Mouse (Mus musculus): ENCODE measurements around the gene Abhd13. TPM values are rescaled to one million over a fixed set of nuclear protein-coding genes. Genes with fewer than 3 reads are reported as not detected.

The Abhd13 gene
- 10 to 100 TPM; 17.7 to 20.2 TPM for total RNA-seq (2023)

DNA sequence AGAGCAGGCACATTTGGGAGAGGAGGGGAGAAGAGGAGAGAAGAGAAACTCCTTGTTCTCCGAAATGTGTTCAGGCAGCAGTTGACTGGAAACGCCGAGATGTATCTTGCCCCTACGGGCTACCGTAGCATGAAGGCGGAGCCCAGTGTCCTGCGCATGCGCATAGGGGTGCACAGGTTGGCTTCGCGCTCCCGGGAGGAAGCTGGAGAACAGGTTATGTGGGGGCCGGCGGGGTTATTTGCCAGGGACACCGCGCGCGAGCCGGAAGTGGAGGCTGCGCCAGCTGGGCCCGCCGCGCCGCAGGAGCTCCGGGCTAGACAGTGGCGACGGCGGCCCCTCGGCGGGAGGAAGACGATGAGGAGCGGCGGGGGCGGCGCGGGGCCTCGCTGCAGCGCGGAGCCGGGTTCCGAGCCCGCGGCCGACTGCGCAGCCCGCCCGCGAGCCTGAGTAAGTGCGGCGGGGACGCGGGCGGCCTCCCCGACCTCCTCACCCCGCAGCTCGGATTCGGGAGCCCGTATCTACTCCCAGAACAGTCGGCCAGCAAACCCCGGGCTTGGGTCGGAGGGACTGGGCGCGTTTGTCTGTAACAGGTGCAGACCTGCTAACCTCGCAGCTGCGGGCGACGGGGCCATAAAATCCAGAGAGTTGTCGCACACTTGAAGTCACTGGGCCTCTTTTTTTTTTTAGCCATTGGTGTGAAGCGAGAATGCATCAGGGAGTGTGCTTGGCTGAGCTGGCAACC lies at the start of gene Abhd13, which contains the start of gene Lig4:
Abhd13 (plus strand) TSS at position 135 of the 742 bp plus-strand sequence.
Lig4 (minus strand) TSS at position 114 of the 742 bp plus-strand sequence.

DNA sequence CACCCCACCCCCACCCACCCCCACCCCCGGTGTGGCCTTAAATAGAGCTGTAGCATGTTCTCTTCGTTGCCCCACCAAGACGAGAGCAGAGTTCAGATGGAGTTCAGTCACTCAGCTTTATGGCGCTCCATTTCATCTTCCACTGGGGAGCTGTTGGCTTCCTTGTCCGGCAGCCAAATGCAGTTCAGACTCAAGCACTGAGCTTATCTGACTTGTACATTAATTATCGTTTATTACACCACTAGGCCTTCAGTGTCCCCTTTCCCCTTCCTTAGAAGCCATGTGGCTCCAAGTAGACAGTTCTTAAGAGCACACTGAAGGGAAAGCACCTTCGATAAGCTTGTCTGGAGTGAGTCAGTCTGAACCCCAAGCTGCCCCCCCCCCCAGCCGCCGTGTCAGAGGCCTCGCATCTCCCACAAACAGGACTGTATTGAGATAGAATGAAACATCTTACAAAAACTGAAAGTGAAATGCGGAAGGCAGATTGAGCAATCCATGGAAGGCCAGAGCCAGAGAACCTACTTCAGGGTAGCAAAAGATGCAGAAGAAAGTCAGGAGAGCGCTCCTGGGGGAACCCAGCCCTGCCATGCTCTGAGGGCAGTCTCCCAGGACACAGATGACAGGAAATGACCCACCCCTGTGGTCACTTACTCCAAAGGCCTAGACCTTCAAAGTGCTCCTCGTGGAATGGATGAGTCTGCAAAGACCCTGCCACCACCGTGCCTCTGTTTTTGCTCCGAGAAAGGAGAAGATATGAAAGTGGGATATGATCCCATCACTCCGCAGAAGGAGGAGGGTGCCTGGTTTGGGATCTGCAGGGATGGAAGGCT lies 28.9 kb downstream of the Abhd13 start, which contains the start of gene Tnfsf13b:
Tnfsf13b (plus strand) TSS at position 312 of the 830 bp plus-strand sequence.

Other genes with a start within 250 kb of the Abhd13 start
- gene Fam155a, start 206.5 kb upstream of the Abhd13 start, total RNA-seq (2023), result not detected
- not detected for gene Gm10217, start 113.5 kb upstream of the Abhd13 start, total RNA-seq (2023)
- gene Lig4, start within 50 bp of the Abhd13 start, total RNA-seq (2023), result 1 to 10 TPM; 4.1 to 5.9 TPM
- gene Tnfsf13b, start 28.8 kb downstream of the Abhd13 start, total RNA-seq (2023), result 1 to 10 TPM; 1.1 to 1.6 TPM
- gene Myo16, start 176.2 kb downstream of the Abhd13 start, total RNA-seq (2023), result not detected